Mouse (Mus musculus): Measurements from ENCODE around the gene Prim2.

- no peak for TF ChIP-seq POLR2A (IDR thresholded peaks at IDR 0.05; ENCODE audit: borderline replicate concordance, low read depth, low read length)
- no peak for TF ChIP-seq CTCF (IDR thresholded peaks at IDR 0.05; ENCODE audit: low read depth, low read length)
Measured at GRCm38 (mm10) chr1:33578593-33578992, 91.0 kb downstream of the Prim2 start.

All from bone marrow macrophage, adult 2 months (primary cell).